Mouse (Mus musculus) gastrocnemius, postnatal 10 days (tissue): ENCODE results near the gene Sbno2. TPM values are rescaled to one million over a fixed set of nuclear protein-coding genes. Genes with fewer than 3 reads are reported as not detected.

Experiments
- DNase-seq: peaks from one replicate; pipeline ENCODE4 v3.0.0; 2021; ENCODE audit warnings: mixed read lengths
- long read RNA-seq, 2 experiments: library from polyadenylated mRNA; stranded (forward); transcript quantifications; one replicate each; pipeline ENCODE4 v2.0.0; 2021
- total RNA-seq, 2 experiments: library from RNA; stranded (reverse); gene quantifications; 2 replicates each; pipeline ENCODE4 v1.2.3; 2021

Gene Sbno2
- 10 to 100 TPM in 1 of 2 experiments, 1 to 10 TPM in 1; 7.7 to 11.6 TPM for total RNA-seq
- long read RNA-seq, experiment 1, partial matches to known transcripts, result 6 of 20 reads
- long read RNA-seq, experiment 1, other reads (novel, unspliced or antisense), result 14 of 20 reads
- long read RNA-seq, experiment 2, partial matches to known transcripts, result 3 of 8 reads
- long read RNA-seq, experiment 2, other reads (novel, unspliced or antisense), result 4 of 8 reads

GRCm38 (mm10) chr10:80105460-80105859 is at the start of gene Sbno2:
Gene Sbno2 (minus strand): TSS chr10:80105571.
- no peak for DNase-seq

DNA sequence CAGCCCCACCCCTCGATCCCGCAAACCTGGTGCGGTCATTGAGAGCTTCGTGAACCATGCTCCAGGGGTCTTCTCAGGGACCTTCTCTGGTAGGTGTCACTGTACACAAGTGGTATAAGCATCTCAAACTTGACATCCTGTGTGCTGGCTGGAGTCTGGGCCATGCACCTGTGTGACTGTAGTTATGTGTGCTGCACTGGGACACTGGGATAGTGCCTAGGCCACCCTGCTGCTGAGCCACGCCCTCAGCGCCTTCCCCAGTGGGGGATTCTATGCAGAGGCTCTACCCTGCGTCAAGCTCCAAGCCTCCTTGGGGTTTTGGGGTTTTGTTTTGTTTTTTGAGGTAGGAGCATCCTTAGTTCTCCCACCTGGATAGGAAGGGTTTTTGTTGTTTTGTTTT is 49.0 kb upstream of the Sbno2 start:
- no peak for DNase-seq

GRCm38 (mm10) chr10:80153713-80154112 is 48.3 kb upstream of the Sbno2 start:
- DNase-seq, result no peak

GRCm38 (mm10) chr10:80152873-80153260 is 47.5 kb upstream of the Sbno2 start:
- peak; percentile 29 for DNase-seq

- DNase-seq, result peak; percentile 45
These were observed 46.9 kb upstream of the Sbno2 start for GRCm38 (mm10) chr10:80152071-80152872.

DNA sequence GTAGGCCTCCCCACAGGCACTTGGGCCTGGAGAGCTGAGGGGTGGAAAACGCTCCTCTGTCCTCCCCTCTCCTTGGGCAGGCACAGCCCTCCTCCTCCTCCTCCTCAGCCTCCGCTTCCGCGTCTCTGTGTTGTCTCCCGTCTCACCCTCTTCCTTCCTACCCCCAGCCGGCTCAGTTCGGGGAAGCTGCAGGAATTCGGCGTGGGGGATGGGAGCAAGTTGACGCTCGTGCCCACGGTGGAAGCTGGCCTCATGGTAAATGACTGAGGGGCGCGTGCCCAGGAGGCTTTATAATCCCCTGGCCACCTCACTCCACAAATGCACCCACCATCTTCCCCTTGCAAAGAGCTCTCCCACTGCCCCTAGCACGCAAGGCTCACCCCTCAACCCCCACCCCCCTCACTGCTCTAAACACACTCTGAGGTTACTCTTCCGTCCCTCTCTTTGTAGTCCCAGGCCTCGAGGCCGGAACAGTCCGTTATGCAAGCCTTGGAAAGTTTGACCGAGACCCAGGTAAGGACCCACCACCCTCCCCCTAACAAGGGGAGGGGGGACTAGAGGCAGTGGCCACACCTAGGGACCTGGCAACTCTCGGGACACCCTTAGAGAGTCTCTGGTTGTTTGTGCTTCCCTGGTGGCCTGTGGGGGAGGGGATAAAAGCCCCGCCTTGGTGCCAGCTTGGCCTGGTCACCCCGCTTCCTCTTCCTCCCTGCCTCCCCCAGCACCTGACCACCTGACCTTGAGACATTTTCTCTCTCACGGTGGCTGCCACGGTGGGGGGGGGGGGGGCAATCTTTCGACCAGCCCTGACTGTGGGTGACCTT is 46.1 kb upstream of the Sbno2 start:
- peak; percentile 61 for DNase-seq

- peak; percentile 63 for DNase-seq
These were observed 45.1 kb upstream of the Sbno2 start for GRCm38 (mm10) chr10:80150226-80151210.

DNA sequence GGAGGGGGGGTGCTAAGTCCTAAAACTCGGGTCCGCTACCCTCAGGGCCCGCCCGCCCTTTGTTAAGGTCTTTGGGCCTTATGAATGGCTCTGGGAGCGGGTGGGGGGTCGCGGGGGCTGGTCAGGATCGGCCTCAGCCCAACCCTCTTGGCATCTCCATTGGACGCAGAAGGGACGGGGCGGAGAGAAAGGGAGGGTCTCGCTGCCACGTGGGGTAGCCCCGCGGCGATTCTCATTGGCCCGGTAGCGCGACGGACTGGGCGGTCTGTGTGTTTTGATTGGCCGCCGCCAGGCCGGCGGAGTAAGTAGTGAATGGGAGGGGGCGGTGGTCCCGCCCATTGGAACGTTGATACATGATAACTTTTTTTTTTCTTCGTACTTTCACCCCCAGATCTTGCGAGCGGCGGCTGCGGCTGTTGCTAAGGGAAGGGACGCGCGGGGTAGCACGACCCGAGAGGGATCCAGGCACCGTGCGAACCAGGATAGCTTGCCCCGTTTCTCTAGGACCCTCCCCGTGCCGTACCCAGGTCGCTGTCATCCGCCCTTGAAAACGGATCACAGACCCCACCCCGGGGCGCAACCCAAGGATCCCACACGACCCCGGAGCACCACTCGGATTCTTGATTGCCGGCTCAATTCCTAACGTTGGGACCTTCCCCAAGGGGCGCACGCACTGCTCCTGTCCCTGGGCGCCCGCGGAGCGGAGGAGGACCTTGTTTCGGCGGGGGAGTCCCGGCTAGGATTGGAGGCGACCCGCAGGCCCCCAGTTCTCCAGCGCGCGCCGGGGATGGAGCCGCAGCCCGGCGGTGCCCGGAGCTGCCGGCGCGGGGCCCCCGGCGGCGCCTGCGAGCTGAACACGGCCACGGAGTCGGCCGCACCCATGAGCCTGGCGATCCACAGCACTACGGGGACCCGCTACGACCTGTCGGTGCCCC is 44.2 kb upstream of the Sbno2 start:
- peak; percentile 94 for DNase-seq

DNA sequence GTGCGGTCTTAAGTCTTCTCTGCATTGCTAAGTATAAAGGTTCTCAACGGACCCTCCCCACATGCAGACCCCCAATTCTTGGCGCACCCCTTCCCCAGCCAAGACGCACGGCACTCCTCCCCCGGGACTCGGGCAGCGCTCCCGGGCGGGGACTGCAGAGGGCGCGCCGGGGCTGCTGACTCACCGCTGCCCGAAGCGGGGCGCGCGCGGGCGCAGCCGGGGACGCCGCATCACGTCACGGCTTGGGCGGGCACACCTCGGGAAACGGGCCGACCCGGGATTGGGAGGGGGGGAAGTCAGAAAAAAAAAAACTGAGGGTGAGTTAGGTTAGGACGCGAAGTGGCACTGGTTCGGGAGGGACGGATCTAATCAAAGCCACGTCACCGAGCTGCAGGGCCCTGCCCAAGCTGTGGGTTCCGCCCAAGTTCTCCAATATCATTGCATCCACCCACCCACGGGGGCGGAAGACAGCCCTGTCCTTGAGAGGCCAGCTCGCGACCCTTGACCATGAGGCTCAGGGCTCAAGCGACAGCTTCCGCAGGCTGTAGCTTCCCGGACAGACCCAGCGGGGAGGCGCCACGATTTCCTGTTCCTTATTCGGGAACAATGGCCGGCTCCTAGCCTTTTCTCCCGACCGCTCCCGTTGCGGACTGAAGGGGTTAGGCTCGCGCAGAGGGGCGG is 43.4 kb upstream of the Sbno2 start:
- DNase-seq, result peak; percentile 96

GRCm38 (mm10) chr10:80147719-80148601 is 42.6 kb upstream of the Sbno2 start, which contains the start of gene Midn:
Gene Midn (plus strand): TSS chr10:80148272.
- DNase-seq, result peak; percentile 81

DNA sequence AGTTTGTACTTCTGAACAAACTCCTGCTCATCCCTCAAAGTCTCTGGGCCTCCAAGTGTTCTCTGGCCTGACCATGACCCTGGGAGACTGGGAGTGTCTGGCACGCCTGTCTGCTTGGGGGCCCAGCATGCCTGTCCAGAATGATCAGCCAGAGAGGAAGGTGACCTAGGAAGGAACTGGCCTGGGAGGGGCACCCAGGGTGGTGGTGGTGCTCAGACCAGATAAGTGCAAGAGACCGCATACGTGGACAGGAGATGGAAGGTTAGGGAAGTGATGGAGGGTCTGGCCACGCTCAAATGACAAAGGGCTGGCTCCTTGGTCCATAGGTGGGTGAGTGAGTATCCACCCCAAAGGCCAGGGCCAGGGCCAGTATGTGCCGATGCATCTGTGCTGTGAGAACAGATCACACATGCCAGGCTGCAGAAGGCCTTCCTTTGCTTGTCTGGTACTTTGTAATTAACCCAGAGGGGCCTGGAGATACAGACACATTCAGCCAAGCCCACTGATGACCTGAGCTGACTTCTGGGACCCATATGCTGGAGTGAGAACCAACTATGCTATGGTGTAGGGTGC is 41.9 kb upstream of the Sbno2 start:
- no peak for DNase-seq

- DNase-seq, result no peak
These were observed 41.2 kb upstream of the Sbno2 start for GRCm38 (mm10) chr10:80146568-80147011.

DNA sequence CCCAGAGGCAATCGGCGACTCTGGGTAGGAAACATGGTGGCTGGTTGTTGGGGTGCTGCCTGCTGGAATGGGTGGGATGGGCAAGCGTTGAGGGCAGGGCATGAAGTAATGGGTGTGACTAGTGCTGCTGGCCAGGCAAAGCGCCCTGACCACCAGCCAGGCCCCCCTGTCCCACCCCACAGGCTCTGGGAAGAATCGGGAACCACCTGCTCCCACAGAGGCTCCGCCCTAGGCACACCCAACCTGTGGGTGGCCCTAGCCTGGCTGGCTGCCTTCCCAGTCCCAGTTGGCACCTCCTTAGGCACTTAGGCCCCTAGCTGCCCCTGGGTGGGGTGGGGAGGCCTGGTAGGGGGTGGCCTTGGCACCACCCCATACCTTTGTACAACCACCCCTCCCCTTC is 40.5 kb upstream of the Sbno2 start:
- DNase-seq, result no peak

GRCm38 (mm10) chr10:80144864-80145838 is 39.8 kb upstream of the Sbno2 start:
- peak; percentile 86 for DNase-seq

GRCm38 (mm10) chr10:80144159-80144558 is 38.8 kb upstream of the Sbno2 start:
- DNase-seq, result no peak

DNA sequence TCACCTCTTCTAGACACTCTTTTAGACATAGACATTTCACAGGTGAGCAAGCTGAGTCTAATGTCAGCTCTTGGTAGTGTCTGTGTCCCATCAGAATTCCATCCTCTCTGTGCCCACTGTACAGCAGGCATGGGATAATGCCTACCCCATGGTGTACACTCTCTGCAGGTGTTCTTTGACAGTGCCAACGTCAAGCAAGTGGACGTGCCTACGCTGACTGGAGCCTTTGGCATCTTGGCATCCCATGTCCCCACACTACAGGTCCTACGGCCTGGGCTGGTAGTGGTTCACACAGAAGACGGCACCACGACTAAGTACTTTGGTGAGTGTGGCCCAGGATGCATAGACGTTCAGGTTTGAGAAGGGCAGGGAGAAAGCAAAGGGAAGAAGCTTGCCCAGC is 38.3 kb upstream of the Sbno2 start:
- DNase-seq, result no peak

DNA sequence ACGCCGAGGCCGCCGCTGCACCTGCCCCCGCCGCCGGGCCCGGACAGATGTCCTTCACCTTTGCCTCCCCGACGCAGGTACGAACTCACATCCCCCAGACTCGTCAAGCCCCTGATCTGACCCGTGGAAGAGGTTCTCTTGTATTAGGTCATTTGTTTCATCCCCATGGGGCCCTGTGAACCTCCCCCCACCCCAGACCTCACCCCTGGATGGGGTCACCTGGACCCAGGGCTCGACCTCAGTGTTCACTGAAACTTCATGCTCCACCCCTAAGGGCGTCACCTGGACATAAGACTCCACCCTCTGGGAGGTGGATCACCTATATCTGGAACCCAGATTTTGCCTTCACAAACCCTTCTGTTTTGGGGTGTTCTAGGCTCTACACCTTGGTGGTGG is 37.2 kb upstream of the Sbno2 start:
- no peak for DNase-seq
